Mouse (Mus musculus) thymus, postnatal 25 days (tissue): ENCODE data around the gene Mapk1ip1.

ENCODE experiments used
- DNase-seq: peaks from one replicate; pipeline ENCODE4 v3.0.0; 2022

The Mapk1ip1 gene

DNA sequence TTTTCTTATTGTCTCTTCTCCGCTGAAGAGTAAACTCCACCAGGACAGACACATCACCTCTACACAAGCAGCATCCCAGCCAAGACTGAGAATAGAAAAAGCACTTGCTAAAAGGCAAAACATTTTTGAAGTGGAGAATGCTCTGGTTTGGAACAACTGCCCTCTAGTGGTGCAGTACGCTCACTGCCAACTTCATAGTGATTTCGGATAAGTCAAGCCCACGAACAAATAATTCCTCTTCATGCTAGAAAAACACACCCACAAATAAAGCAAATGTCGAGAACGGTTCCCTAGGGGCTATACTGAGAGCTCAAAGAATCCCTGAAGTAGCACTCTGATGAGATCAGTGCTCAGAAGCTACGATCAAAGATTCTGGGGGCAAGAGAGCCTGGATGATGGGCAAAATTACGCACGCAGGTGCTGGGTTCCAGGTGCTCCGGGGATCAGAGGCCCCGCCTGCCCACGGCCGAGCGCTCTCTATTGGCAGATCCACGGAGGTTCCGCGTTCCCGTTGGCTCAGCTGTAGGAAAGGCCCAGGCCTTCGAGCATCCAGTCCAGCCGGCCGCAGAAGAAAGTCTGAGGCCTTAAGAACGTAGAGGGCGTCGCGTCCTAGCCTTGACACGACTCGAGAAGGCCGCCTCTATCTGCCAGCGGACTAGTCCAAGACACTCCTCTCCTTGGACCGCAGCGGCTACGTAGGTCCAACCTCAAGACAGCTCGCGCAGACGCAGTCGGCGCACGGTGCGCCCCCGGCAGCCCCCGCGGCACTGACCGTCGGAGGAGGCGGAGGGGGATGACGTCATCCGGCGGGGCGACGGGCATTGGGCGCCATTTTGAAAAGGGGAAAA, at the start of gene Mapk1ip1, which contains the start of gene Ppp2r2d:
Gene Mapk1ip1, minus strand, starts transcription at position 730 of the 848 bp plus-strand sequence.
Gene Ppp2r2d, plus strand, starts transcription at position 536 of the 848 bp plus-strand sequence.
- peak; percentile 94 for DNase-seq

GRCm38 (mm10) chr7:138885365-138886289, 39.6 kb upstream of the Mapk1ip1 start:
- DNase-seq, result no peak

- no peak for DNase-seq
Measured at GRCm38 (mm10) chr7:138883724-138884123, 37.7 kb upstream of the Mapk1ip1 start.

- DNase-seq, result no peak
Measured at GRCm38 (mm10) chr7:138875031-138875430, 29.0 kb upstream of the Mapk1ip1 start.

DNA sequence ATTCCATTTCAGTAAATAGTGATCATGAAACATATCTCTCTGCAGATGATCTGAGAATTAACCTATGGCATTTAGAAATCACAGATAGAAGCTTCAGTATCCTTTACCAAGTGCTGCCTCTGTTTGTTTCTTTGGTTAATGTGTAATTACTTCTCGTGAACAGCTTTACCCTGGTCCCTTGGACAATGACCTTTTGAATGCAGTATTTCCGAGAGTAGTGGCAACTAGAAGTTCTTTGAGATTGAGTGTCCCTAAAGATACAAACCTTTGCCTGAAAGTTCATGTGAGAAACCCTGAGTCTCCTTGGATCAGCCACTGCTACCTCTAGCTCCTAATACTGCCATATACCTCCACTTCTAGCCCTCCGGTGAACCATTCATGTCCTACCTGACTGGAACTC, 26.9 kb upstream of the Mapk1ip1 start:
- DNase-seq, result no peak

- DNase-seq, result no peak
Measured at GRCm38 (mm10) chr7:138868316-138868715, 22.2 kb upstream of the Mapk1ip1 start.

DNA sequence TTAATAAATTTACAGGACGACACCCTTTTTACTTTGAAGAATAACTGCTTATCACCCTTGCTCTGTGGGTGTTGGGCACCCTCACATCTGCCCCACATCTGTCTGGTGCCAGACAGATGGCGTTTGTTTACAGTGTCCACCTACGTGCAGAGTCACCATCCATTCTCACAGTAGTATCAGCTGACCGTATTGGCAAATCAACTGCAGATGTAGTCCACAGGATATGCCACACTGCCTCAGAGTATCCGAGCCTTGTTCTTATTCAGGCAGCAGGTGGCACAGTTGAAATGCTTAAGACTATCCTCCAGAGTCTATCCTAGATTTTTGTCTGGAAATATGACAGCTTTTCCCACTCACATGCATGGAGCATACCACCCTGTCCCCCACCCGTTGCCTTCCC, 21.2 kb upstream of the Mapk1ip1 start:
- DNase-seq, result no peak

DNA sequence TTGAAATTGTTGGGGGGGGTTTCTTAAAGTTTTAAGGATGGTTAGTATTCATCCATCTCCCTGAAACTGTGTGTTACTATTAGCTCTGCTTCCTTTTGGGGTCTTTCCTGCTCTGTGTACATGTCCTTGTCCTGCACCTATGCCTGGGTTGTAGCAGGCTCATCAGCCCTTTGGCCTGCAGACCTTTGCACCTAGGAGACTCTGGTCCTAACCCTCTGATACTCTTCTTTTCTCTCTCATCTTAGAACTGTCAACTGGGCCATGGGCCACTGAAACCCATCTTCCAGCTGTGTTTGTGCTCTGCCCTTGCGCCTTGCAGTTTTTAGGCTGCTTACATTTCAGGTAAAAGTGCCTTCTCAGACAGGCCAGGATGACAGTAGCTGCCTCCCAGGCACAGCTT, 18.7 kb upstream of the Mapk1ip1 start:
- DNase-seq, result no peak

GRCm38 (mm10) chr7:138863950-138864572, 18.0 kb upstream of the Mapk1ip1 start:
- no peak for DNase-seq

- DNase-seq, result no peak
Measured at GRCm38 (mm10) chr7:138856670-138857069, 10.6 kb upstream of the Mapk1ip1 start.

GRCm38 (mm10) chr7:138854201-138854600, 8.1 kb upstream of the Mapk1ip1 start:
- no peak for DNase-seq

GRCm38 (mm10) chr7:138853417-138854031, 7.5 kb upstream of the Mapk1ip1 start:
- no peak for DNase-seq

DNA sequence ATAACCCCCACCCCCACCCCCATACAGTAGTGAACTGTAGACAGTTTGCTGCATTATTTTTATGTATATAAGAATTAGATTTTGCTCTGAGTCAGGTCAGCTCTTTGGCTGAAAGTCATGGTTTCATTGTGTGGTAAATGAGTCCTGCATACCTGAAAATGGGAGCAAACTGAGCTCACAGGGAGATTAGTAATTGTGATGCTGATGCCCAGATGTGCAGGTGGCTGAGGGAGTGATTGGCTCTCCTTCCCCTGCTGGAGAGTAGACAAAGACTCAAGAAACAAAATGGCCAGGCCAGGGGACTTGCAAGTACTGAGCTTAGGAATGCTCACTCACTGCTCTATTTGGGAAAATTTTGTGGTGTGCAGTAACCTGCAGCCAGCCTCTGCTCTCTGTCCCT, 4.0 kb upstream of the Mapk1ip1 start:
- no peak for DNase-seq

- no peak for DNase-seq
Measured at GRCm38 (mm10) chr7:138848028-138848920, 2.2 kb upstream of the Mapk1ip1 start.

DNA sequence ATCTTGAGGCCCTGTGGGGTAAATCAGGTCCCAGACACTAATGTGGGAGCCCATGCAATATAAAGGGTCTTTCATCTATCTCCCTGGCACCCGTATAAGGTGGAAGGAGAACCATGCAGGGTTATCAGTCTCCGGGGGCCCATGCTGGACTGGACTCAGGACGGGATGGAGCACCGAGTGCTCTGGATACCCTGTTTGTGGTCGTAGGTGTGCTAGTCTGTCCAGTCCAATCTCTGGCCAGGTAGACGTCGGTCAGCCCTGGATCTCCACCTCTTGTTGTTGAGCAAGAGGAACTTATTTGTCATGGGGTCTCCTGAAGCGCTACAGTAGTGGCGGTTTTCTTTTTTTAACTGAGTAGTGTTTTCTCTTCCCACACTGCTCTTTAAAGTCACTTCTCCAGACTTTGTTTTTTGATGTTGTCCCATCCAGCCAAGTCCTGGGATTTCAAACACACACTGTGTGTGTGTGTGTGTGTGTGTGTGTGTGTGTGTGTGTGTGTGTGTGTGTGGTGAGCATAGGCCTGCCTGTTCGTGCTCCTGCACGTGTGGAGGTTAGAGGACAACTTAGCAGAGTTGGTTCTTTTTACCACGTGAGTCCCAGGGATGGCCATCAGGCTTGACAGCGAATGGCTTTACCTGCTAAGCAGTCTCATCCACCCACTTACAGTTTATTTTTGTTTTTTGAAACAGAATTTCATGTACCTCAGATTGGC, 1.4 kb upstream of the Mapk1ip1 start:
- DNase-seq, result no peak

DNA sequence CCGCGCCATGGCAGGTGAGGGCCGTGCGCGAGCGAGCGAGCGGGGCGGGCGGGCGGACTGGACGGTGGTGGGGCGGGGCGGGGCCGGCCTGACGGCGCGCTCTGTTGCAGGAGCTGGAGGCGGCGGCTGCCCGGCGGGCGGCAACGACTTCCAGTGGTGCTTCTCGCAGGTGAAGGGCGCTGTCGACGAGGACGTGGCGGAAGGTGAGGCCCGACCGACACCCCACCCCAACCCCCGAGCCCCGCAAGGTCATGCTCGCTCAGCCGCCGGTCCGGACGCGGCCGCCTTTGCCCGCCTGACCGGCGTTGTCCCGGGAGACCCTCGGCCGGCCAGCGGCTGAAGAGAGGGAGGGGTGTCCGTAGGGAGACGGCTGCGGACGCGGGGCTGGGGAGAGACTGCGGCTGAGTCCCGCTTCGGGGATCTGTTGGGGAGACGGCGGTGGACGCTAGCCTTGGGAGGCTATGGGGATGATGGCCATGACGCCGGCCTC, 474 bp upstream of the Mapk1ip1 start:
- DNase-seq, result no peak

- no peak for DNase-seq
Measured at GRCm38 (mm10) chr7:138845111-138845510, 962 bp downstream of the Mapk1ip1 start.

DNA sequence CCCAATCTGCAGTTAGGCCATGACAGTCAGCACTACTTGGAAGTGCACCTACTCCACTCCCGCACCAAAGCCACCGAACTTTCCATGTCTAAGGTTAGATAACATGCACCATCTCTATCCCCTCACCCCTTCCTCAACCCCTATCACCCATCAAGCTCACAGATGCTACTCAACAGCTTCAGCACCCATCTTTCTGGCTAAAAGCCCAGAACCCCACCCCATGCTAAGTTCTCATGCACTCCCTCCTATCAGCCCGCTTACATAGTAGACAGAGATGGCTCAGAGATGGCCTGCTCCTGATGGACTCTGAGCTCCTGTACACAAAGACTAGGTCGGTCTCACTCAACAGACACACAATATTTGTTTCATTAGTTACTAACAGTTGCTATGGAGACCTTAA, 2.7 kb downstream of the Mapk1ip1 start:
- no peak for DNase-seq

DNA sequence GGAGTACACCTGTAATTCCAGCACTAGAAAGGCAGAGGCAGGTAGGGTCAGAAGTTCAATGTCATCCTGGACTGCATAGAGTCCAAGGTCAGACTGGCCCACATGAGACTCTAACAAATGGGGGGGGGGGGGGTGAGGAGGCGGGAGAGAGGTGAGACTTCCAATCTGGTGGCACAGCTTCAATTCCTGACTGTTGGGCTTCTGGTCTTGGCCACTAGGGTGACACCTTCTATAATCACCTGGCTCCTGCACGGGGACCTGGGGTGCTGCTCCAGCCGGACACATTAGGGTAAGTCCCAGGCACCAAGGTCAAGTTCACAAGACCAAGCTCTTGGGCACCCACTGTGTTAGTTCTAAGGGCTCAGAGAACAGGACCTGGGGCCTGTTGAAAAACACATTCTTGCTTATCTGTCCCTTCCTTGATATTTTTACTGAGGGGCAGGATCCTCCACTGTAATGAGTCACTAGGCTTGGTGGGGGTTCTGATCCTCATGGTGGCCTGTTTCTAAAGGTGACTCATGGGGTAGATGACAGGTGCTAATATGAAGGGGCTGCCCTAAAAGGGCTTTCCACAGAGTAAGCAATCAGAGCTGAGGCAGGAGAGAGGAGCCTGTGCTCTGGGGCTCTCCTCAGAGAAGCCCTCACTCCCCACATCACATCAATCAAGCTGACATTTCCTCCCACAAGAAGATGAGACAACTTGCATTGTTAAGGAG, 4.5 kb downstream of the Mapk1ip1 start:
- no peak for DNase-seq

- peak; percentile 56 for DNase-seq
Measured at GRCm38 (mm10) chr7:138840594-138841021, 5.5 kb downstream of the Mapk1ip1 start.
